Comparison of ENCODE assay signal across 9 mouse cellular contexts in genomic region chr10:86498673-86499391, GRCm38 (mm10). TPM values are rescaled to one million over a fixed set of nuclear protein-coding genes. Genes with fewer than 3 reads are reported as not detected.
DNase-seq lines count a peak whose midpoint lies in the region; ATAC-seq and TF ChIP-seq lines count a peak whose summit lies in the region.
"Had no signal": no experiment of that assay in that cellular context is flagged by ENCODE, and none has a peak within 500 bp of the region (broad histone marks: within the 10 kb centered on the region; RNA-seq: fewer than 3 reads in every experiment).

Syn3 (minus strand) TSS chr10:86498896.

- H3K9ac ChIP-seq in forebrain, postnatal 0 days = peak within 1 kb of the TSS; percentile 71
- peak within 1 kb of the TSS; percentile 64 for H3K9ac ChIP-seq in liver, postnatal 0 days (replicated peaks)
- H3K9ac ChIP-seq in neural tube, embryonic 15.5 days (replicated peaks) = peak within 1 kb of the TSS; percentile 75

- 0% methylated on average over 21 of the region's 21 CpGs for WGBS in forebrain, postnatal 0 days
- WGBS in liver, postnatal 0 days (ENCODE audit: insufficient replicate concordance) = 0% methylated on average over 21 of the region's 21 CpGs
- under 1% methylated on average over 21 of the region's 21 CpGs for WGBS in neural tube, embryonic 15.5 days

- intact Hi-C loops in heart, postnatal 36 days (cut with DNase I) = no loop called here

- DNase-seq in ES-CJ7 (ENCODE audit: low read depth, low spot score) = peak; percentile 95
- DNase-seq in cerebellum, adult 11-12 months = peak; percentile 96
- peak; percentile 95 for DNase-seq in forebrain, postnatal 0 days
- DNase-seq in heart, postnatal 36 days = peak; percentile 67 to 75
- peak; percentile 92 to 96 for DNase-seq in layer of hippocampus, adult 18-20 months (ENCODE audit: low spot score in 2 of 2)
- DNase-seq in liver, postnatal 0 days = peak; percentile 86
- DNase-seq in thymus, adult 18-20 months = peak; percentile 70

- ATAC-seq in forebrain, postnatal 0 days = peak; percentile 99
- ATAC-seq in liver, postnatal 0 days = peak; percentile 99
- peak; percentile 99 for ATAC-seq in neural tube, embryonic 15.5 days (ENCODE audit: low FRiP score)

- H3K4me1 ChIP-seq in forebrain, postnatal 0 days (ENCODE audit: insufficient read depth) = peaks cover 8% of the 10 kb centered on the region
- H3K4me1 ChIP-seq in liver, postnatal 0 days (ENCODE audit: insufficient read depth) = peaks cover 3% of the 10 kb centered on the region; the same call in 1 of the 2 replicates
- peaks cover 22% of the 10 kb centered on the region for H3K4me1 ChIP-seq in neural tube, embryonic 15.5 days

- no peaks in the 10 kb centered on the region for H3K9me3 ChIP-seq in forebrain, postnatal 0 days (ENCODE audit: low read length)
- H3K9me3 ChIP-seq in liver, postnatal 0 days (ENCODE audit: low read length) = no peaks in the 10 kb centered on the region
- H3K9me3 ChIP-seq in neural tube, embryonic 15.5 days (replicated peaks) = no peaks in the 10 kb centered on the region

- H3K27ac ChIP-seq in forebrain, postnatal 0 days (ENCODE audit: low read depth, low read length) = peak within 1 kb of the TSS; percentile 57
- no peak within 1 kb of the TSS for H3K27ac ChIP-seq in liver, postnatal 0 days (ENCODE audit: low read depth)
- peak within 1 kb of the TSS; percentile 87 for H3K27ac ChIP-seq in neural tube, embryonic 15.5 days (replicated peaks)
- H3K27ac ChIP-seq: macrophage had no signal

- TF ChIP-seq CTCF in forebrain, postnatal 0 days (IDR thresholded peaks at IDR 0.05; ENCODE audit: low read depth) = peak; percentile 97
- peak; percentile 86 for TF ChIP-seq CTCF in liver, postnatal 0 days (IDR thresholded peaks at IDR 0.05; ENCODE audit: low read depth)

- H3K4me2 ChIP-seq in forebrain, postnatal 0 days (ENCODE audit: low read depth) = peak within 1 kb of the TSS; percentile 69
- H3K4me2 ChIP-seq in liver, postnatal 0 days (ENCODE audit: low read depth, low read length) = peak within 1 kb of the TSS; percentile 73
- peak within 1 kb of the TSS; percentile 74 for H3K4me2 ChIP-seq in neural tube, embryonic 15.5 days

- peak within 1 kb of the TSS; percentile 58 for H3K4me3 ChIP-seq in forebrain, postnatal 0 days (ENCODE audit: low read depth, low read length)
- H3K4me3 ChIP-seq in liver, postnatal 0 days (ENCODE audit: low read depth, low read length) = peak within 1 kb of the TSS; percentile 57
- H3K4me3 ChIP-seq in neural tube, embryonic 15.5 days (replicated peaks) = peak within 1 kb of the TSS; percentile 66

- no peaks in the 10 kb centered on the region for H3K36me3 ChIP-seq in forebrain, postnatal 0 days (ENCODE audit: insufficient read depth)
- no peaks in the 10 kb centered on the region for H3K36me3 ChIP-seq in liver, postnatal 0 days (replicated peaks; ENCODE audit: insufficient read depth, low read length)
- H3K36me3 ChIP-seq in neural tube, embryonic 15.5 days = no peaks in the 10 kb centered on the region

- H3K27me3 ChIP-seq in forebrain, postnatal 0 days (ENCODE audit: insufficient read depth, low read length) = no peaks in the 10 kb centered on the region
- no peaks in the 10 kb centered on the region for H3K27me3 ChIP-seq in liver, postnatal 0 days (ENCODE audit: insufficient read depth, low read length)
- no peaks in the 10 kb centered on the region for H3K27me3 ChIP-seq in neural tube, embryonic 15.5 days (replicated peaks)

- TF ChIP-seq EP300 in liver, postnatal 0 days (IDR thresholded peaks at IDR 0.05; ENCODE audit: low read depth) = no peak

RNA-seq across cellular contexts. Expression of gene Syn3, which starts in this region (rescaled TPM):
- total RNA-seq in forebrain, postnatal 0 days (2014; rRNA removed) = 31.4 and 47.6 TPM in 2 replicates
- polyA plus RNA-seq in forebrain, postnatal 0 days (2015; fragmentation: Nextera tagmentation; extraction: Ambion mirVana) = 11.2 and 16.4 TPM in 2 replicates
- total RNA-seq in heart, postnatal 36 days (2021) = under 1 TPM; 0.22 to 0.39 TPM
- 10 to 100 TPM; 16.3 to 16.7 TPM for total RNA-seq in layer of hippocampus, adult 18-20 months (2021)
- polyA plus RNA-seq in liver, postnatal 0 days (2015; fragmentation: Nextera tagmentation; extraction: Ambion mirVana) = 0.20 and 0.25 TPM in 2 replicates
- 24.4 and 29.0 TPM in 2 replicates for polyA plus RNA-seq in neural tube, embryonic 15.5 days (2015; fragmentation: Nextera tagmentation; extraction: Ambion mirVana)

Comparison
In these comparisons a context has a peak if more than half of its experiments do, and no peak if none do; other contexts are left out.
1. RNA of gene Syn3 (total RNA-seq): 31.4 to 47.6 TPM in forebrain, postnatal 0 days and 16.3 to 16.7 TPM in layer of hippocampus, adult 18-20 months; 0.22 to 0.39 TPM in heart, postnatal 36 days; every median in the first group is over 10 times any median in the second.
2. Peak in DNase-seq in heart, postnatal 36 days; RNA of the gene not detected or under 1 TPM.
3. Peak in DNase-seq, ATAC-seq, H3K4me3 ChIP-seq, H3K9ac ChIP-seq and H3K4me2 ChIP-seq in liver, postnatal 0 days; RNA of the gene not detected or under 1 TPM.
4. Peak in every context shown above with its lines, with median percentiles within 50 percentile points of each other: DNase-seq, ATAC-seq, H3K4me2 ChIP-seq, H3K4me3 ChIP-seq and H3K9ac ChIP-seq.